Mouse (Mus musculus) CD4-positive, CD25-positive, alpha-beta regulatory T cell, adult 4 months (primary cell): ENCODE results near the gene Cdca3. TPM values are rescaled to one million over a fixed set of nuclear protein-coding genes. Genes with fewer than 3 reads are reported as not detected.

ENCODE experiments used
- ATAC-seq: one replicate; pipeline ENCODE4 v1.8.0; 2017
- polyA plus RNA-seq, 2 experiments: library from polyadenylated mRNA; unstranded; fragments of 100-300 nt; shearing (Covaris generic); gene quantifications; one replicate each; pipeline ENCODE4 v1.2.1; 2017

Gene Cdca3
- polyA plus RNA-seq, 2 experiments from 2014 or later, result 8.0 to 27.1 TPM

DNA sequence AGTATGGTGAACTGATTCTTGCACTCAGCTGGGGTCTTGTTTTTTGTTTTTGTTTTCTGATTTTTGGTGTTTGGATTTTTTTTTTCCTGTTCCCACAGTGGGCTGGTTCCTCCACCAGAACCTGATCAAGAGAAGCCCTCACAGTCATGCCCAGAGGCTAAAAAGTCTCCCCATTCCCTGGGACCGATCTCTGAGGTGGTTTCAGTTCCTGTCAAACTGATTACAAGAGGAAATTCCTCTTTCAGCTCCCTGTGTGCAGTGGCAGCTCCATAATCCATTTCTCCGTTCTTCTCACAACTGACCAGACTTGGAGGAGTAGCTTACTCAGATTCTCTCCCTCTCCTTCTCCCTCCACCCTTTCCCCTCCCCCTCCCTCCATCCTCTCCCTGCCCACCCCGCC, 45.0 kb downstream of the Cdca3 start:
- no peak for ATAC-seq

- no peak for ATAC-seq
These were observed 50.0 kb downstream of the Cdca3 start for GRCm38 (mm10) chr6:124879390-124879789.

GRCm38 (mm10) chr6:124881821-124882220, 52.5 kb downstream of the Cdca3 start:
- ATAC-seq, result no peak

Other genes starting within 250 kb of the Cdca3 start
- not detected for gene C1s2, start 193.5 kb upstream of the Cdca3 start, polyA plus RNA-seq
- gene Lpcat3, start 166.5 kb upstream of the Cdca3 start, polyA plus RNA-seq, result 10 to 100 TPM; 33.5 to 35.0 TPM
- gene Emg1, start 117.4 kb upstream of the Cdca3 start, polyA plus RNA-seq, result 100 to 1,000 TPM; 465 to 483 TPM
- gene Phb2, start 117.2 kb upstream of the Cdca3 start, polyA plus RNA-seq, result 10 to 100 TPM; 56.1 to 59.9 TPM
- gene Ptpn6, start 90.8 kb upstream of the Cdca3 start, polyA plus RNA-seq, result 100 to 1,000 TPM; 187 to 310 TPM
- gene Grcc10, start 88.2 kb upstream of the Cdca3 start, polyA plus RNA-seq, result 100 to 1,000 TPM; 509 to 554 TPM
- gene Gm45234, start 73.5 kb upstream of the Cdca3 start, polyA plus RNA-seq, result under 1 TPM in 1 of 2 experiments, not detected in 1; 0.36 TPM
- gene Atn1, start 73.0 kb upstream of the Cdca3 start, polyA plus RNA-seq, result 1 to 10 TPM; 4.4 to 4.8 TPM
- gene Eno2, start 59.9 kb upstream of the Cdca3 start, polyA plus RNA-seq, result 1 to 10 TPM; 3.0 to 9.9 TPM
- 1 to 10 TPM; 1.1 to 2.7 TPM for gene Lrrc23, start 49.8 kb upstream of the Cdca3 start, polyA plus RNA-seq
- gene Spsb2, start 20.9 kb upstream of the Cdca3 start, polyA plus RNA-seq, result 1 to 10 TPM; 1.7 to 3.4 TPM
- 10 to 100 TPM; 65.7 to 90.0 TPM for gene Tpi1, start 15.3 kb upstream of the Cdca3 start, polyA plus RNA-seq
- gene Usp5, start 63 bp upstream of the Cdca3 start, polyA plus RNA-seq, result 100 to 1,000 TPM in 1 of 2 experiments, 10 to 100 TPM in 1; 77.2 to 154 TPM
- not detected for gene Gnb3, start 10.7 kb downstream of the Cdca3 start, polyA plus RNA-seq
- under 1 TPM in 1 of 2 experiments, not detected in 1; 0.11 TPM for gene P3h3, start 28.2 kb downstream of the Cdca3 start, polyA plus RNA-seq
- not detected for gene Gpr162, start 34.4 kb downstream of the Cdca3 start, polyA plus RNA-seq
- gene Cd4, start 58.7 kb downstream of the Cdca3 start, polyA plus RNA-seq, result 100 to 1,000 TPM; 268 to 648 TPM
- 10 to 100 TPM; 19.0 to 29.0 TPM for gene Lag3, start 82.2 kb downstream of the Cdca3 start, polyA plus RNA-seq
- 10 to 100 TPM in 1 of 2 experiments, 1 to 10 TPM in 1; 5.4 to 10.6 TPM for gene Ptms, start 90.6 kb downstream of the Cdca3 start, polyA plus RNA-seq
- gene Mlf2, start 101.8 kb downstream of the Cdca3 start, polyA plus RNA-seq, result 10 to 100 TPM; 39.0 to 40.7 TPM
- gene Cops7a, start 136.0 kb downstream of the Cdca3 start, polyA plus RNA-seq, result 10 to 100 TPM; 66.2 to 93.4 TPM
- under 1 TPM in 1 of 2 experiments, not detected in 1; 0.15 TPM for gene Pianp, start 167.1 kb downstream of the Cdca3 start, polyA plus RNA-seq
- 1 to 10 TPM; 3.9 to 4.4 TPM for gene Zfp384, start 179.6 kb downstream of the Cdca3 start, polyA plus RNA-seq
- gene Ing4, start 210.2 kb downstream of the Cdca3 start, polyA plus RNA-seq, result 10 to 100 TPM; 48.3 to 64.6 TPM
- gene Acrbp, start 220.1 kb downstream of the Cdca3 start, polyA plus RNA-seq, result 10 to 100 TPM; 24.6 to 25.9 TPM
- gene Lpar5, start 238.4 kb downstream of the Cdca3 start, polyA plus RNA-seq, result 10 to 100 TPM; 12.1 to 19.9 TPM